Mouse (Mus musculus): ENCODE measurements around the gene Gm11042. TPM values are rescaled to one million over a fixed set of nuclear protein-coding genes. Genes with fewer than 3 reads are reported as not detected.

The Gm11042 gene
- not detected in 2 replicates for polyA plus RNA-seq (2014; fragmentation: Nextera tagmentation; extraction: Ambion mirVana)

GRCm38 (mm10) chr12:74316344-74316973 lies at the start of gene Gm11042:
TSS of gene Gm11042 (minus strand) at chr12:74316394.
- Histone ChIP-seq H3K4me3 (ENCODE audit: low read depth, low read length) (peak within 1 kb of the TSS; percentile 34), H3K27me3 (ENCODE audit: control insufficient read depth, insufficient read depth, low read length) (no peaks in the 10 kb centered on the region), H3K27ac (ENCODE audit: low read depth, low read length) (peak within 1 kb of the TSS; percentile 63; the same call in 1 of the 2 replicates), H3K36me3 (ENCODE audit: control insufficient read depth, insufficient read depth, low read length) (no peaks in the 10 kb centered on the region; the same call in 1 of the 2 replicates), H3K9me3 (ENCODE audit: control insufficient read depth, low read length) (no peaks in the 10 kb centered on the region), H3K4me1 (ENCODE audit: control insufficient read depth, insufficient read depth, low read length) (0 out of 2 replicates have a peak, but pooled peaks cover 3% of the 10 kb centered on the region), H3K9ac (ENCODE audit: low read length) (peak within 1 kb of the TSS; percentile 65), H3K4me2 (peak within 1 kb of the TSS; percentile 46)
- WGBS: 35% methylated on average over 13 of the region's 18 CpGs
- ATAC-seq (ENCODE audit: low FRiP score): peak; percentile 78
- peak; percentile 87 for DNase-seq (ENCODE audit: low spot score, missing footprints)

- H3K9me3 ChIP-seq (ENCODE audit: control insufficient read depth, low read length): no peaks in the 10 kb centered on the region
- no peak for ATAC-seq (ENCODE audit: low FRiP score)
- H3K4me1 ChIP-seq (ENCODE audit: control insufficient read depth, insufficient read depth, low read length): no peaks in the 10 kb centered on the region
- no peak for DNase-seq (ENCODE audit: low spot score, missing footprints)
- H3K27me3 ChIP-seq (ENCODE audit: control insufficient read depth, insufficient read depth, low read length): no peaks in the 10 kb centered on the region
- H3K27ac ChIP-seq (ENCODE audit: low read depth, low read length): no peak overlapping the region
- no peaks in the 10 kb centered on the region for H3K36me3 ChIP-seq (ENCODE audit: control insufficient read depth, insufficient read depth, low read length)
- no peak overlapping the region for H3K4me2 ChIP-seq
- H3K9ac ChIP-seq (ENCODE audit: low read length): no peak overlapping the region
- WGBS: 90% methylated on average over 7 of the region's 7 CpGs
- no peak overlapping the region for H3K4me3 ChIP-seq (ENCODE audit: low read depth, low read length)
Measured at GRCm38 (mm10) chr12:74364477-74364876, 48.3 kb upstream of the Gm11042 start.

- Histone ChIP-seq H3K4me3 (ENCODE audit: low read depth, low read length) (no peak overlapping the region), H3K27me3 (ENCODE audit: control insufficient read depth, insufficient read depth, low read length) (no peaks in the 10 kb centered on the region), H3K4me1 (ENCODE audit: control insufficient read depth, insufficient read depth, low read length) (no peaks in the 10 kb centered on the region), H3K36me3 (ENCODE audit: control insufficient read depth, insufficient read depth, low read length) (no peaks in the 10 kb centered on the region), H3K9me3 (ENCODE audit: control insufficient read depth, low read length) (no peaks in the 10 kb centered on the region), H3K9ac (ENCODE audit: low read length) (no peak overlapping the region), H3K27ac (ENCODE audit: low read depth, low read length) (no peak overlapping the region), H3K4me2 (no peak overlapping the region)
- DNase-seq (ENCODE audit: low spot score, missing footprints) (no peak), ATAC-seq (ENCODE audit: low FRiP score) (no peak)
- WGBS: 57% methylated on average over 6 of the region's 6 CpGs
Measured at GRCm38 (mm10) chr12:74363076-74363475, 46.9 kb upstream of the Gm11042 start.

- WGBS: 81% methylated on average over 2 of the region's 2 CpGs
- no peaks in the 10 kb centered on the region for H3K36me3 ChIP-seq (ENCODE audit: control insufficient read depth, insufficient read depth, low read length)
- H3K4me3 ChIP-seq (ENCODE audit: low read depth, low read length): no peak overlapping the region
- no peaks in the 10 kb centered on the region for H3K27me3 ChIP-seq (ENCODE audit: control insufficient read depth, insufficient read depth, low read length)
- H3K4me1 ChIP-seq (ENCODE audit: control insufficient read depth, insufficient read depth, low read length): no peaks in the 10 kb centered on the region
- H3K9ac ChIP-seq (ENCODE audit: low read length): no peak overlapping the region
- DNase-seq (ENCODE audit: low spot score, missing footprints) (no peak), ATAC-seq (ENCODE audit: low FRiP score) (no peak)
- no peak overlapping the region for H3K4me2 ChIP-seq
- no peaks in the 10 kb centered on the region for H3K9me3 ChIP-seq (ENCODE audit: control insufficient read depth, low read length)
- H3K27ac ChIP-seq (ENCODE audit: low read depth, low read length): no peak overlapping the region
Measured at GRCm38 (mm10) chr12:74362453-74362852, 46.3 kb upstream of the Gm11042 start.

GRCm38 (mm10) chr12:74359791-74360190 lies 43.6 kb upstream of the Gm11042 start:
- H3K27me3 ChIP-seq (ENCODE audit: control insufficient read depth, insufficient read depth, low read length): no peaks in the 10 kb centered on the region
- H3K4me3 ChIP-seq (ENCODE audit: low read depth, low read length): no peak overlapping the region
- H3K9ac ChIP-seq (ENCODE audit: low read length): no peak overlapping the region
- ATAC-seq (ENCODE audit: low FRiP score): no peak
- no peaks in the 10 kb centered on the region for H3K4me1 ChIP-seq (ENCODE audit: control insufficient read depth, insufficient read depth, low read length)
- no peak overlapping the region for H3K27ac ChIP-seq (ENCODE audit: low read depth, low read length)
- H3K4me2 ChIP-seq: no peak overlapping the region
- no peak for DNase-seq (ENCODE audit: low spot score, missing footprints)
- no peaks in the 10 kb centered on the region for H3K9me3 ChIP-seq (ENCODE audit: control insufficient read depth, low read length)
- H3K36me3 ChIP-seq (ENCODE audit: control insufficient read depth, insufficient read depth, low read length): no peaks in the 10 kb centered on the region
- 92% methylated on average over 5 of the region's 5 CpGs for WGBS

GRCm38 (mm10) chr12:74357806-74358205 lies 41.6 kb upstream of the Gm11042 start:
- ATAC-seq (ENCODE audit: low FRiP score): no peak
- Histone ChIP-seq H3K36me3 (ENCODE audit: control insufficient read depth, insufficient read depth, low read length) (no peaks in the 10 kb centered on the region), H3K4me1 (ENCODE audit: control insufficient read depth, insufficient read depth, low read length) (no peaks in the 10 kb centered on the region), H3K9me3 (ENCODE audit: control insufficient read depth, low read length) (no peaks in the 10 kb centered on the region), H3K4me3 (ENCODE audit: low read depth, low read length) (no peak overlapping the region), H3K9ac (ENCODE audit: low read length) (no peak overlapping the region), H3K27me3 (ENCODE audit: control insufficient read depth, insufficient read depth, low read length) (no peaks in the 10 kb centered on the region), H3K27ac (ENCODE audit: low read depth, low read length) (no peak overlapping the region), H3K4me2 (no peak overlapping the region)
- DNase-seq (ENCODE audit: low spot score, missing footprints): no peak
- WGBS: 81% methylated on average over 6 of the region's 6 CpGs

- H3K4me2 ChIP-seq: no peak overlapping the region
- ATAC-seq (ENCODE audit: low FRiP score): no peak
- no peaks in the 10 kb centered on the region for H3K27me3 ChIP-seq (ENCODE audit: control insufficient read depth, insufficient read depth, low read length)
- no peaks in the 10 kb centered on the region for H3K36me3 ChIP-seq (ENCODE audit: control insufficient read depth, insufficient read depth, low read length)
- no peak overlapping the region for H3K9ac ChIP-seq (ENCODE audit: low read length)
- no peaks in the 10 kb centered on the region for H3K9me3 ChIP-seq (ENCODE audit: control insufficient read depth, low read length)
- H3K4me1 ChIP-seq (ENCODE audit: control insufficient read depth, insufficient read depth, low read length): no peaks in the 10 kb centered on the region
- DNase-seq (ENCODE audit: low spot score, missing footprints): no peak
- H3K27ac ChIP-seq (ENCODE audit: low read depth, low read length): no peak overlapping the region
- 89% methylated on average over 3 of the region's 3 CpGs for WGBS
- H3K4me3 ChIP-seq (ENCODE audit: low read depth, low read length): no peak overlapping the region
Measured at GRCm38 (mm10) chr12:74342720-74343119, 26.5 kb upstream of the Gm11042 start.

- H3K4me2 ChIP-seq: no peak overlapping the region
- no peak overlapping the region for H3K4me3 ChIP-seq (ENCODE audit: low read depth, low read length)
- H3K36me3 ChIP-seq (ENCODE audit: control insufficient read depth, insufficient read depth, low read length): no peaks in the 10 kb centered on the region
- no peaks in the 10 kb centered on the region for H3K27me3 ChIP-seq (ENCODE audit: control insufficient read depth, insufficient read depth, low read length)
- H3K4me1 ChIP-seq (ENCODE audit: control insufficient read depth, insufficient read depth, low read length): no peaks in the 10 kb centered on the region
- no peak for ATAC-seq (ENCODE audit: low FRiP score)
- no peaks in the 10 kb centered on the region for H3K9me3 ChIP-seq (ENCODE audit: control insufficient read depth, low read length)
- DNase-seq (ENCODE audit: low spot score, missing footprints): no peak
- WGBS: 89% methylated on average over 2 of the region's 2 CpGs
- H3K9ac ChIP-seq (ENCODE audit: low read length): no peak overlapping the region
- H3K27ac ChIP-seq (ENCODE audit: low read depth, low read length): no peak overlapping the region
Measured at GRCm38 (mm10) chr12:74340070-74340469, 23.9 kb upstream of the Gm11042 start.

- no peak overlapping the region for H3K4me3 ChIP-seq (ENCODE audit: low read depth, low read length)
- H3K27me3 ChIP-seq (ENCODE audit: control insufficient read depth, insufficient read depth, low read length): no peaks in the 10 kb centered on the region
- 78% methylated on average over 6 of the region's 6 CpGs for WGBS
- no peak overlapping the region for H3K4me2 ChIP-seq
- DNase-seq (ENCODE audit: low spot score, missing footprints) (peak; percentile 57), ATAC-seq (ENCODE audit: low FRiP score) (no peak)
- no peak overlapping the region for H3K27ac ChIP-seq (ENCODE audit: low read depth, low read length)
- no peaks in the 10 kb centered on the region for H3K9me3 ChIP-seq (ENCODE audit: control insufficient read depth, low read length)
- no peaks in the 10 kb centered on the region for H3K36me3 ChIP-seq (ENCODE audit: control insufficient read depth, insufficient read depth, low read length)
- H3K9ac ChIP-seq (ENCODE audit: low read length): no peak overlapping the region
- H3K4me1 ChIP-seq (ENCODE audit: control insufficient read depth, insufficient read depth, low read length): no peaks in the 10 kb centered on the region
Measured at GRCm38 (mm10) chr12:74333706-74334105, 17.5 kb upstream of the Gm11042 start.
